Mouse (Mus musculus) lung, postnatal 0 days (tissue): Measurements from ENCODE around the gene Zfp710.

Experiments
- CTCF ChIP-seq: IDR thresholded peaks from 2 replicates; pipeline ENCODE4 v1.5.1; 2016; ENCODE audit warnings: antibody characterized with exemption, mild to moderate bottlenecking
- EP300 ChIP-seq: IDR thresholded peaks from 2 replicates; pipeline ENCODE4 v1.6.1; 2016; ENCODE audit warnings: antibody characterized with exemption, mild to moderate bottlenecking, control low read depth

DNA sequence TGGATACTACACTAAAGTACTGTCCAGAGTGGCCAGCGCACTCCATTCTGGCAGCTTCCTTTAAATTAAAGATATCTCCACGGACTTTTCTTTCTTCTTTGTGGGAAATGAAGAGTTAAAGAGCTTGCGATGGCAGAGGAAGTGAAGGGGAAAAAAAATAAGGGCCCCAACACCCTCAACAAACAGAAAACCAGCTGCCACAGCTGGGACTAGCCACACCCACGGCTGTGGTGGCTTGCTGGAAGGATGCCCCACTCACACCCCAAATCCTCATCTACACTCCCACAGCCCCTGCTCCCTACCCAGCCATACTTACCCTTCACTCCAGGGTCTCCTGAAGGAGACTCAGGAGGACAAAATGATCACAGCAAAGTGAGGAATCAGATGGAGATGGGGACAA lies 98.5 kb downstream of the Zfp710 start:
- TF ChIP-seq CTCF (no peak), EP300 (no peak)
